Mouse (Mus musculus): ENCODE data around the gene Ms4a6b.

GRCm38 (mm10) chr19:11485746-11486145 is 30.6 kb upstream of the Ms4a6b start, which contains the start of gene Gm8369:
- TF ChIP-seq CTCF (conservative IDR thresholded peaks at IDR 0.05; ENCODE audit: insufficient read depth, insufficient read length, low read depth, low read length) (no peak), POLR2A (IDR thresholded peaks at IDR 0.05; ENCODE audit: low read depth, low read length) (no peak)

Measured in kidney, adult 2 months (tissue).